ENCODE assay signal across 27 mouse cellular contexts in the genomic region with DNA sequence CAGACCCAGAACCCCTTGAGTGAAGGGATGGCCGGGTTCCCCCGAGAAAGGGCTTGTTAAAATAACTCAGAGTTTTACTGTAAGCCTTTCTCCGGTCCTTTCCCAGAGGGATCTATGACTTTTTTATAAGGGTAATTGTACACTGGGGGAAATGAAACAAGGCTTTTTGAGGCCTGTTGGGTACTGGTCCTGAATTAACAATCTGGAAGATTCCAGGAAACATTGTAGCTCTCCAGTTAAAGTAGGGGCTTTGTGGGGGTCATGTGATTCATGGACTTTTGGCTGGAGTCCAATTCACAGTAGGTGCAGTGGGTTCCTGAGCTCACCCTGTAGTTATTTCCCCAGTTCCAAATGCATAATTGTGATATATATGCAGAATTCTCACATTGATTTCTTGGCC.
A peak's percentile ranks its signal among the peaks of the same experiment; 100 is the strongest.
DNase-seq lines count a peak whose midpoint lies in the region; ATAC-seq and TF ChIP-seq lines count a peak whose summit lies in the region.
"Had no signal": no experiment of that assay in that cellular context is flagged by ENCODE, and none has a peak within 500 bp of the region (broad histone marks: within the 10 kb centered on the region; RNA-seq: fewer than 3 reads in every experiment).

No protein-coding gene starts in this region.

- no peaks in the 10 kb centered on the region for H3K27me3 ChIP-seq in forebrain, embryonic 14.5 days (replicated peaks; ENCODE audit: control insufficient read depth, insufficient read depth, low read length)
- no peaks in the 10 kb centered on the region for H3K27me3 ChIP-seq in forebrain, postnatal 0 days (ENCODE audit: insufficient read depth, low read length)
- H3K27me3 ChIP-seq in limb, embryonic 12.5 days, result no peaks in the 10 kb centered on the region
- no peaks in the 10 kb centered on the region for H3K27me3 ChIP-seq in limb, embryonic 10.5 days (ENCODE audit: low read depth, poor library complexity, severe bottlenecking)
- H3K27me3 ChIP-seq: CH12.LX; embryonic facial prominence, embryonic 13.5 days; embryonic facial prominence, embryonic 15.5 days; forebrain, embryonic 12.5 days; forebrain, embryonic 15.5 days; Patski had no signal

- no peak for ATAC-seq in forebrain, embryonic 14.5 days
- no peak for ATAC-seq in forebrain, postnatal 0 days
- peak; percentile 70 for ATAC-seq in limb, embryonic 12.5 days (ENCODE audit: insufficient number of reproducible peaks, insufficient read depth, low FRiP score, low TSS enrichment, low read depth)
- ATAC-seq in activated CD4-positive, CD25-positive, alpha-beta regulatory T cell, adult 4 months, result no peak
- ATAC-seq: CD4-positive, CD25-positive, alpha-beta regulatory T cell, adult 4 months; forebrain, embryonic 15.5 days; Patski had no signal

- TF ChIP-seq CTCF in forebrain, postnatal 0 days (IDR thresholded peaks at IDR 0.05; ENCODE audit: low read depth), result no peak
- no peak for TF ChIP-seq CTCF in brain, embryonic 14.5 days (IDR thresholded peaks at IDR 0.05; ENCODE audit: borderline replicate concordance, extremely low read depth, insufficient read depth, insufficient read length)

- no peak overlapping the region for H3K4me2 ChIP-seq in forebrain, embryonic 14.5 days (ENCODE audit: low read length)
- no peak overlapping the region for H3K4me2 ChIP-seq in forebrain, postnatal 0 days (ENCODE audit: low read depth)
- no peak overlapping the region for H3K4me2 ChIP-seq in limb, embryonic 12.5 days
- H3K4me2 ChIP-seq: embryonic facial prominence, embryonic 13.5 days; embryonic facial prominence, embryonic 15.5 days; forebrain, embryonic 12.5 days; forebrain, embryonic 15.5 days had no signal

- no peak overlapping the region for H3K9ac ChIP-seq in forebrain, embryonic 14.5 days (ENCODE audit: low read length)
- no peak overlapping the region for H3K9ac ChIP-seq in forebrain, postnatal 0 days
- H3K9ac ChIP-seq in limb, embryonic 12.5 days (replicated peaks), result no peak overlapping the region
- H3K9ac ChIP-seq: embryonic facial prominence, embryonic 13.5 days; embryonic facial prominence, embryonic 15.5 days; forebrain, embryonic 12.5 days; forebrain, embryonic 15.5 days had no signal

- no peak overlapping the region for H3K27ac ChIP-seq in forebrain, embryonic 14.5 days (ENCODE audit: low read depth, low read length)
- H3K27ac ChIP-seq in forebrain, postnatal 0 days (ENCODE audit: low read depth, low read length), result no peak overlapping the region
- no peak overlapping the region for H3K27ac ChIP-seq in limb, embryonic 12.5 days
- H3K27ac ChIP-seq in limb, embryonic 10.5 days, result no peak overlapping the region
- H3K27ac ChIP-seq: embryonic facial prominence, embryonic 13.5 days; embryonic facial prominence, embryonic 15.5 days; forebrain, embryonic 10.5 days; forebrain, embryonic 12.5 days; forebrain, embryonic 15.5 days had no signal

- H3K4me1 ChIP-seq in forebrain, embryonic 14.5 days (ENCODE audit: control insufficient read depth, insufficient read depth, low read length), result no peaks in the 10 kb centered on the region
- H3K4me1 ChIP-seq in forebrain, postnatal 0 days (ENCODE audit: insufficient read depth), result no peaks in the 10 kb centered on the region
- H3K4me1 ChIP-seq in limb, embryonic 12.5 days (replicated peaks), result peaks cover 6% of the 10 kb centered on the region; the same call in 1 of the 2 replicates
- H3K4me1 ChIP-seq in limb, embryonic 10.5 days, result peaks cover 5% of the 10 kb centered on the region; the same call in 1 of the 2 replicates
- H3K4me1 ChIP-seq: embryonic facial prominence, embryonic 13.5 days; embryonic facial prominence, embryonic 15.5 days; forebrain, embryonic 10.5 days; forebrain, embryonic 12.5 days; forebrain, embryonic 15.5 days had no signal

- 77% methylated on average over 3 of the region's 3 CpGs for WGBS in forebrain, embryonic 14.5 days
- 57% methylated on average over 3 of the region's 3 CpGs for WGBS in forebrain, postnatal 0 days
- 48% methylated on average over 3 of the region's 3 CpGs for WGBS in limb, embryonic 12.5 days
- 94% methylated on average over 3 of the region's 3 CpGs for WGBS in limb, embryonic 10.5 days

- no peaks in the 10 kb centered on the region for H3K9me3 ChIP-seq in forebrain, embryonic 14.5 days (replicated peaks; ENCODE audit: control insufficient read depth, low read length)
- H3K9me3 ChIP-seq in forebrain, postnatal 0 days (ENCODE audit: low read length), result no peaks in the 10 kb centered on the region
- no peaks in the 10 kb centered on the region for H3K9me3 ChIP-seq in limb, embryonic 12.5 days
- no peaks in the 10 kb centered on the region for H3K9me3 ChIP-seq in limb, embryonic 10.5 days (replicated peaks)
- H3K9me3 ChIP-seq: embryonic facial prominence, embryonic 13.5 days; embryonic facial prominence, embryonic 15.5 days; forebrain, embryonic 10.5 days; forebrain, embryonic 12.5 days; forebrain, embryonic 15.5 days; G1E had no signal

- peak; percentile 28 for DNase-seq in forebrain, embryonic 14.5 days (ENCODE audit: low spot score)
- no peak for DNase-seq in forebrain, postnatal 0 days
- no peak for DNase-seq in limb, embryonic 10.5 days (ENCODE audit: low spot score)
- peak; percentile 30 for DNase-seq in brain, embryonic 14.5 days (ENCODE audit: low read depth)
- DNase-seq: adrenal gland, adult 8-10 months; adrenal gland, postnatal 14 days; adrenal gland, postnatal 36 days; B cell, adult 2 months; cerebellum, adult 11 months; cerebellum, adult 18-20 months; cerebellum, adult 8-10 months; cerebellum, adult 9-11 months; cerebellum, postnatal 14 days; cerebellum, postnatal 36 days; embryo, embryonic 11 days had no signal

- no peaks in the 10 kb centered on the region for H3K36me3 ChIP-seq in forebrain, embryonic 14.5 days (ENCODE audit: control insufficient read depth, insufficient read depth, low read length)
- H3K36me3 ChIP-seq in forebrain, postnatal 0 days (ENCODE audit: insufficient read depth), result no peaks in the 10 kb centered on the region
- H3K36me3 ChIP-seq in limb, embryonic 12.5 days, result no peaks in the 10 kb centered on the region
- no peaks in the 10 kb centered on the region for H3K36me3 ChIP-seq in limb, embryonic 10.5 days
- H3K36me3 ChIP-seq: embryonic facial prominence, embryonic 13.5 days; embryonic facial prominence, embryonic 15.5 days; forebrain, embryonic 10.5 days; forebrain, embryonic 12.5 days; forebrain, embryonic 15.5 days; G1E had no signal

- TF ChIP-seq POLR2A in brain, embryonic 14.5 days (IDR thresholded peaks at IDR 0.05; ENCODE audit: borderline replicate concordance, extremely low read depth, insufficient read depth, insufficient read length, poor library complexity, severe bottlenecking), result no peak

- H3K4me3 ChIP-seq in forebrain, embryonic 14.5 days (ENCODE audit: low read depth, low read length), result no peak overlapping the region
- no peak overlapping the region for H3K4me3 ChIP-seq in forebrain, postnatal 0 days (ENCODE audit: low read depth, low read length)
- H3K4me3 ChIP-seq in limb, embryonic 12.5 days (replicated peaks), result no peak overlapping the region
- no peak overlapping the region for H3K4me3 ChIP-seq in limb, embryonic 10.5 days
- H3K4me3 ChIP-seq: embryonic facial prominence, embryonic 13.5 days; embryonic facial prominence, embryonic 15.5 days; erythroblast, embryonic 14.5 days; forebrain, embryonic 10.5 days; forebrain, embryonic 12.5 days; forebrain, embryonic 15.5 days had no signal

Comparison
In these comparisons a context has a peak if more than half of its experiments do, and no peak if none do; other contexts are left out.
1. DNase-seq: peak in forebrain, embryonic 14.5 days (single experiment) and brain, embryonic 14.5 days (single experiment); none in forebrain, postnatal 0 days (single experiment) and limb, embryonic 10.5 days (single experiment).